ENCODE assay signal across 33 mouse cellular contexts in genomic region chr16:23471551-23471950, GRCm38 (mm10). TPM values are rescaled to one million over a fixed set of nuclear protein-coding genes. Genes with fewer than 3 reads are reported as not detected.
"Had no signal": no experiment of that assay in that cellular context is flagged by ENCODE, and none has a peak within 500 bp of the region (broad histone marks: within the 10 kb centered on the region; RNA-seq: fewer than 3 reads in every experiment).

No protein-coding gene starts in this region.

- DNase-seq: gastrocnemius, adult 2 months; gastrocnemius, postnatal 10 days; gastrocnemius, postnatal 25 days; heart, adult 18-20 months; heart, postnatal 10 days; heart, postnatal 4 days; kidney, adult 11 months; kidney, adult 2 months; kidney, adult 9 months; kidney, postnatal 14 days; kidney, postnatal 4 days; liver; liver, embryonic 13.5 days; liver, postnatal 0 days had no signal

RNA-seq across cellular contexts. Expression of gene Rtp1, which starts 42.6 kb away (rescaled TPM):
- total RNA-seq: gastrocnemius, adult 2 months; gastrocnemius, postnatal 10 days; gastrocnemius, postnatal 25 days; gastrocnemius, postnatal 4 days; granulocyte monocyte progenitor cell, adult 5-6 weeks; heart, adult 18-20 months; heart, adult 8-10 months; heart, postnatal 10 days; heart, postnatal 25 days; heart, postnatal 4 days had no signal
- polyA plus RNA-seq: heart, embryonic 10.5 days; heart, embryonic 12.5 days; heart, embryonic 14.5 days; heart, embryonic 16.5 days; hindbrain, embryonic 10.5 days; hindbrain, embryonic 12.5 days; intestine, embryonic 14.5 days; intestine, embryonic 16.5 days; kidney, embryonic 15.5 days; kidney, postnatal 0 days; limb, embryonic 10.5 days; limb, embryonic 12.5 days; limb, embryonic 14.5 days; liver, embryonic 11.5 days; liver, embryonic 13.5 days; liver, embryonic 15.5 days; liver, postnatal 0 days had no signal

RNA-seq across cellular contexts. Expression of gene Masp1, which starts 49.1 kb away (rescaled TPM):
- total RNA-seq: granulocyte monocyte progenitor cell, adult 5-6 weeks had no signal
